In the genomic region with DNA sequence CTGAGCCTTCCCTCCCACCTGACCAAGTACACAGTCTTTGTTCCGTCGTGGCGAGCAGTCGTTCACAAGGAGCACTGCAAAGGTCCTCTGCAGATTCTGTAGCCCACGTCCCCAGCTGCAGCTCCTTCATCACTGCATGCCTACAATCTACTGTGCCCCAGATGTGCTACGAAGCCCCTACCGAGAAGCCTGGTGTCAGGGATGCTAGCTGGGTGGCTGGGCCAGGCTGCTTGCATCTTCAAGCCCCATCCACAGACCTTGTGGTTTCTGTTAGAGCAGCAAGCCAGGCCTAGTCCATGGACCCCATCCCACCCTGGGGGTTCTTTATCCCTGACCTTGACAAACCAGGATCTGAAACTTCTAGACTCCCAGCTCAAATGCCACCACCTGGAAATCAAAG, we compare ENCODE assay signal across 29 mouse cellular contexts.
DNase-seq lines count a peak whose midpoint lies in the region; ATAC-seq and TF ChIP-seq lines count a peak whose summit lies in the region.
"Had no signal": no experiment of that assay in that cellular context is flagged by ENCODE, and none has a peak within 500 bp of the region (broad histone marks: within the 10 kb centered on the region; RNA-seq: fewer than 3 reads in every experiment).

No protein-coding gene starts in this region.

- peak; percentile 82 for DNase-seq in heart, adult 11 months
- no peak for DNase-seq in thymus, adult 2 months
- no peak for DNase-seq in thymus, adult 18-20 months
- DNase-seq in liver: no peak
- DNase-seq in right cerebral cortex, postnatal 14 days: no peak
- DNase-seq: adrenal gland, adult 8-10 months; cerebellum, adult 8-10 months; cerebellum, postnatal 25 days; gastrocnemius, postnatal 10 days; heart, postnatal 4 days; kidney, adult 18-20 months; kidney, postnatal 25 days; lung, adult 2 months; lung, postnatal 10 days had no signal

- H3K36me3 ChIP-seq in heart, embryonic 11.5 days (ENCODE audit: control insufficient read depth, insufficient read depth, low read length): no peaks in the 10 kb centered on the region
- no peaks in the 10 kb centered on the region for H3K36me3 ChIP-seq in thymus, adult 2 months (ENCODE audit: control insufficient read depth, insufficient read depth, low read length)
- no peaks in the 10 kb centered on the region for H3K36me3 ChIP-seq in stomach, embryonic 16.5 days (ENCODE audit: control insufficient read depth, insufficient read depth, low read length)
- H3K36me3 ChIP-seq: embryonic facial prominence, embryonic 13.5 days; forebrain, embryonic 10.5 days; G1E; heart, embryonic 12.5 days; kidney, embryonic 15.5 days; midbrain, embryonic 12.5 days; neural tube, embryonic 12.5 days had no signal

- ATAC-seq in heart, embryonic 11.5 days (replicated peaks; ENCODE audit: insufficient number of reproducible peaks, low FRiP score, low TSS enrichment): no peak
- ATAC-seq in stomach, embryonic 16.5 days (ENCODE audit: insufficient read depth, low FRiP score): no peak
- ATAC-seq: forebrain, embryonic 16.5 days; hindbrain, embryonic 16.5 days had no signal

- TF ChIP-seq CTCF in thymus, adult 2 months (IDR thresholded peaks at IDR 0.05; ENCODE audit: borderline replicate concordance, control insufficient read depth, extremely low read depth, insufficient read depth, low read length, poor library complexity): 0 out of 2 replicates have a peak, but pooled peaks have one; percentile 12

- no peaks in the 10 kb centered on the region for H3K27me3 ChIP-seq in heart, embryonic 11.5 days (ENCODE audit: control insufficient read depth, insufficient read depth, low read length)
- H3K27me3 ChIP-seq in thymus, adult 2 months (ENCODE audit: control insufficient read depth, insufficient read depth, low read length): no peaks in the 10 kb centered on the region
- no peaks in the 10 kb centered on the region for H3K27me3 ChIP-seq in stomach, embryonic 16.5 days (ENCODE audit: control insufficient read depth, insufficient read depth, low read length)
- H3K27me3 ChIP-seq: embryonic facial prominence, embryonic 13.5 days; kidney, embryonic 15.5 days; midbrain, embryonic 12.5 days; neural tube, embryonic 12.5 days had no signal

- no peak overlapping the region for H3K4me2 ChIP-seq in heart, embryonic 11.5 days
- H3K4me2 ChIP-seq in stomach, embryonic 16.5 days (ENCODE audit: low read depth, low read length): no peak overlapping the region
- H3K4me2 ChIP-seq: embryonic facial prominence, embryonic 13.5 days; heart, embryonic 12.5 days; kidney, embryonic 15.5 days; midbrain, embryonic 12.5 days; neural tube, embryonic 12.5 days had no signal

- TF ChIP-seq POLR2A in thymus, adult 2 months (IDR thresholded peaks at IDR 0.05; ENCODE audit: control insufficient read depth, extremely low read depth, insufficient read depth, low read length, poor library complexity): no peak

- H3K9ac ChIP-seq in heart, embryonic 11.5 days (ENCODE audit: low read depth, low read length): no peak overlapping the region
- H3K9ac ChIP-seq in stomach, embryonic 16.5 days (ENCODE audit: low read length): no peak overlapping the region; the same call in 1 of the 2 replicates
- H3K9ac ChIP-seq: embryonic facial prominence, embryonic 13.5 days; heart, embryonic 12.5 days; kidney, embryonic 15.5 days; liver, embryonic 14.5 days; midbrain, embryonic 12.5 days; neural tube, embryonic 12.5 days had no signal

- H3K4me1 ChIP-seq in heart, embryonic 11.5 days (ENCODE audit: control insufficient read depth, insufficient read depth, low read length): no peaks in the 10 kb centered on the region
- H3K4me1 ChIP-seq in thymus, adult 2 months (replicated peaks; ENCODE audit: control insufficient read depth, insufficient read depth, low read length): peaks cover 24% of the 10 kb centered on the region
- H3K4me1 ChIP-seq in stomach, embryonic 16.5 days (ENCODE audit: control insufficient read depth, insufficient read depth, low read length): 0 out of 2 replicates have a peak, but pooled peaks cover 4% of the 10 kb centered on the region
- H3K4me1 ChIP-seq: heart, embryonic 12.5 days; kidney, embryonic 15.5 days; midbrain, embryonic 12.5 days; neural tube, embryonic 12.5 days had no signal

- no peak overlapping the region for H3K4me3 ChIP-seq in heart, embryonic 11.5 days (ENCODE audit: low read depth, low read length)
- H3K4me3 ChIP-seq in thymus, adult 2 months (ENCODE audit: control insufficient read depth, insufficient read depth, low read length): no peak overlapping the region
- H3K4me3 ChIP-seq in stomach, embryonic 16.5 days (replicated peaks; ENCODE audit: low read length): no peak overlapping the region
- H3K4me3 ChIP-seq: embryonic facial prominence, embryonic 13.5 days; forebrain, embryonic 10.5 days; heart, embryonic 12.5 days; kidney, embryonic 15.5 days; left cerebral cortex, adult 2 months; midbrain, embryonic 12.5 days; myocyte; neural tube, embryonic 12.5 days had no signal

- H3K27ac ChIP-seq in heart, embryonic 11.5 days (ENCODE audit: low read depth, low read length): no peak overlapping the region
- no peak overlapping the region for H3K27ac ChIP-seq in thymus, adult 2 months (ENCODE audit: control insufficient read depth, insufficient read depth, low read length)
- peak overlapping the region; percentile 80 for H3K27ac ChIP-seq in stomach, embryonic 16.5 days (ENCODE audit: low read length)
- H3K27ac ChIP-seq: embryonic facial prominence, embryonic 13.5 days; forebrain, embryonic 10.5 days; left cerebral cortex, adult 2 months; liver, embryonic 14.5 days; macrophage; midbrain, embryonic 12.5 days; neural tube, embryonic 12.5 days had no signal

- WGBS in heart, embryonic 11.5 days (ENCODE audit: insufficient replicate concordance): 68% methylated on average over 7 of the region's 7 CpGs
- 28% methylated on average over 7 of the region's 7 CpGs for WGBS in thymus, adult 2 months
- 76% methylated on average over 7 of the region's 7 CpGs for WGBS in stomach, embryonic 16.5 days

- H3K9me3 ChIP-seq in heart, embryonic 11.5 days (replicated peaks; ENCODE audit: control insufficient read depth, low read length): no peaks in the 10 kb centered on the region
- H3K9me3 ChIP-seq in stomach, embryonic 16.5 days (replicated peaks; ENCODE audit: control insufficient read depth, low read length): no peaks in the 10 kb centered on the region
- H3K9me3 ChIP-seq: midbrain, embryonic 12.5 days; neural tube, embryonic 12.5 days had no signal
